Comparison of ENCODE assay signal across 21 mouse cellular contexts in the genomic region with DNA sequence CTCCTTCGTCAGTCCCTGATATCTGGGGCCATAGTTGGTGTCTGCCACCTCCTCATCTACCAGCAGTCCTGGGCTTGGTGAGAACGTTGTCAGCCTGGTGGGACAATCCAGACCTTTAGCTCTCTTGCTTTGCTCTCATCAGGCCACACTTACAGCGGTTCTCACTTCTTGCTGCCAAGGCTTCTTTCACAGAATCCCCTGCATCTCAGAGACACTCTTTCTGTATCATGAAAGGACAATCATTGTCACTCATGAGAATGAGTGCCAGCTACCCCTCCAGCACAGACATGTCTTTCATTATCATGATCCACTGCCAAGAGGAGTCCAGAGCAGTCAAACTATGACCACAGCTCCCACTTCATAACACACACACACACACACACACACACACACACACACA. TPM values are rescaled to one million over a fixed set of nuclear protein-coding genes. Genes with fewer than 3 reads are reported as not detected.
"Had no signal": no experiment of that assay in that cellular context is flagged by ENCODE, and none has a peak within 500 bp of the region (broad histone marks: within the 10 kb centered on the region; RNA-seq: fewer than 3 reads in every experiment).

No protein-coding gene starts in this region.

- DNase-seq: lung, postnatal 36 days; midbrain, embryonic 14.5 days; retina, postnatal 1 day; right cerebral cortex, adult 18-20 months; right cerebral cortex, postnatal 25 days; right cerebral cortex, postnatal 4 days; spleen, adult 18-20 months; thymus, adult 18-20 months; thymus, postnatal 14 days; thymus, postnatal 36 days had no signal

- ATAC-seq: liver, embryonic 12.5 days; midbrain, embryonic 16.5 days had no signal

- H3K4me3 ChIP-seq: liver, embryonic 12.5 days; midbrain, embryonic 10.5 days; midbrain, embryonic 12.5 days; myocyte; neural tube, embryonic 13.5 days; neural tube, embryonic 15.5 days had no signal

- H3K27me3 ChIP-seq: liver, embryonic 12.5 days; midbrain, embryonic 12.5 days; neural tube, embryonic 13.5 days; neural tube, embryonic 15.5 days had no signal

- H3K4me1 ChIP-seq: liver, embryonic 12.5 days; midbrain, embryonic 10.5 days; midbrain, embryonic 12.5 days; neural tube, embryonic 13.5 days; neural tube, embryonic 15.5 days had no signal

- H3K9ac ChIP-seq: liver, embryonic 12.5 days; liver, embryonic 14.5 days; midbrain, embryonic 12.5 days; neural tube, embryonic 13.5 days; neural tube, embryonic 15.5 days had no signal

- H3K4me2 ChIP-seq: liver, embryonic 12.5 days; midbrain, embryonic 12.5 days; neural tube, embryonic 13.5 days; neural tube, embryonic 15.5 days had no signal

- H3K36me3 ChIP-seq: liver, embryonic 12.5 days; midbrain, embryonic 10.5 days; midbrain, embryonic 12.5 days; neural tube, embryonic 13.5 days; neural tube, embryonic 15.5 days had no signal

- H3K9me3 ChIP-seq: liver, embryonic 12.5 days; midbrain, embryonic 10.5 days; midbrain, embryonic 12.5 days; neural tube, embryonic 13.5 days; neural tube, embryonic 15.5 days had no signal

- H3K27ac ChIP-seq: liver, embryonic 12.5 days; liver, embryonic 14.5 days; midbrain, embryonic 10.5 days; midbrain, embryonic 12.5 days; neural tube, embryonic 13.5 days; neural tube, embryonic 15.5 days had no signal

RNA-seq across cellular contexts. Expression of gene Art2b, which starts 58.5 kb away (rescaled TPM):
- polyA plus RNA-seq: midbrain, embryonic 10.5 days; midbrain, embryonic 12.5 days; midbrain, embryonic 14.5 days; midbrain, embryonic 16.5 days; myocyte; neural tube, embryonic 11.5 days; neural tube, embryonic 13.5 days; neural tube, embryonic 15.5 days; stomach, embryonic 14.5 days; stomach, embryonic 16.5 days had no signal
